Mouse (Mus musculus) heart, adult 2 months (tissue): Measurements from ENCODE around the gene Cdh22.

Experiments used
- CTCF ChIP-seq: fragments of 200-600 bp; IDR thresholded peaks from 2 replicates; pipeline ENCODE4 v1.8.1; 2022; ENCODE audit warnings: antibody characterized with exemption, mild to moderate bottlenecking, moderate library complexity
- EP300 ChIP-seq: fragments of 200-500 bp; IDR thresholded peaks from 2 replicates; pipeline ENCODE4 v1.6.1; 2011; ENCODE audit warnings: low read depth, low read length, control low read depth; ENCODE audit not compliant: insufficient read depth

- TF ChIP-seq EP300, result no peak
- TF ChIP-seq CTCF, result no peak
Measured at GRCm38 (mm10) chr2:165182085-165182976, 52.3 kb downstream of the Cdh22 start.
